Mouse (Mus musculus): ENCODE data around the gene Tcea3.

Gene Tcea3

DNA sequence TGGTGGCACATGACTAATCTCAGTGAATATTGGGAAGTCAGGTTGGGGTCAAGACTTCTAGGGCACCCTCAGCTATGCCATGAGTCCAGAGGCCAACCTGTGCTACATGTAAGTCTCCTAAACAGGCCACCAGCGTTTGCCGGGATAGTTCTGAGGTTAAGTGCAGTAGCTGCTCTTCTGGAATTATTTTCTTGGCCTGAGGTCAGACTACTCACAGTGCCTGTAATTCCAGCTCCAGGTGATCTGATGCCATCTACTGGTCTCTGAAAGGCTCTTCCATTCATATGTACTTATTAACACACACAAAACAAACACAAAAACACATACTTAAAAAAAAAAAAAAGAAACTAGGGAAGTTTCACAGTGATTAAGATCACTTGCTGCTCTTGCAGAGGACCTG, 76.7 kb downstream of the Tcea3 start:
- no peaks in the 10 kb centered on the region for H3K27me3 ChIP-seq (ENCODE audit: insufficient read depth, low read length)
- H3K36me3 ChIP-seq (ENCODE audit: insufficient read depth, low read length) = peaks cover 92% of the 10 kb centered on the region
- H3K9me3 ChIP-seq (ENCODE audit: low read length) = no peaks in the 10 kb centered on the region
- H3K4me1 ChIP-seq (replicated peaks; ENCODE audit: low read depth, low read length) = peaks cover 21% of the 10 kb centered on the region
- H3K4me3 ChIP-seq (replicated peaks; ENCODE audit: low read length) = no peak overlapping the region
- TF ChIP-seq NANOG (IDR thresholded peaks at IDR 0.05; ENCODE audit: borderline replicate concordance, low read length) = no peak
- no peak for TF ChIP-seq POU5F1 (IDR thresholded peaks at IDR 0.05; ENCODE audit: borderline replicate concordance, low read length)
- no peak for TF ChIP-seq CTCF (conservative IDR thresholded peaks at IDR 0.05; ENCODE audit: low read length)
